Mouse (Mus musculus) MEL (cell line): Measurements from ENCODE around the gene Rnf123. TPM values are rescaled to one million over a fixed set of nuclear protein-coding genes. Genes with fewer than 3 reads are reported as not detected.

Experiments used
- DNase-seq: peaks from one replicate; pipeline ENCODE4 v3.0.0; 2011; ENCODE audit warnings: low read depth, low spot score
- H3K27ac ChIP-seq: 2 replicates; pipeline ENCODE4 v1.5.1; 2012; ENCODE audit warnings: low read depth, mild to moderate bottlenecking, control low read depth, low read length, moderate library complexity; ENCODE audit not compliant: control insufficient read depth
- H3K27me3 ChIP-seq, 2 experiments: fragments of 150-350 bp in 1 of 2; sonication (generic) in 1 of 2; 2 replicates each; pipeline ENCODE4 v1.6.1; 2012; ENCODE audit warnings: low read length in 2 of 2, mild to moderate bottlenecking in 2 of 2, improper control_type of control experiment in 1 of 2, moderate library complexity in 1 of 2; ENCODE audit not compliant: insufficient read depth in 2 of 2, control insufficient read depth in 1 of 2
- H3K36me3 ChIP-seq, 2 experiments: 2 replicates each; pipeline ENCODE4 v1.6.1; 2012 to 2014; ENCODE audit warnings: low read length in 2 of 2, improper control_type of control experiment in 1 of 2, inconsistent platforms in 1 of 2, mild to moderate bottlenecking in 1 of 2; ENCODE audit not compliant: insufficient read depth in 2 of 2, control insufficient read depth in 1 of 2
- H3K4me1 ChIP-seq, 2 experiments: fragments of 150-350 bp in 1 of 2; sonication (generic) in 1 of 2; 2 replicates each; pipeline ENCODE4 v1.6.1; 2012; ENCODE audit warnings: low read length in 2 of 2, improper control_type of control experiment in 1 of 2, mild to moderate bottlenecking in 1 of 2; ENCODE audit not compliant: insufficient read depth in 2 of 2, control insufficient read depth in 1 of 2
- H3K4me3 ChIP-seq, 2 experiments: fragments of 150-350 bp in 1 of 2; sonication (generic) in 1 of 2; 2 replicates each; pipeline ENCODE4 v1.5.1; 2012; ENCODE audit warnings: low read depth in 2 of 2, low read length in 2 of 2, mild to moderate bottlenecking in 2 of 2, moderate library complexity in 2 of 2, control low read depth in 1 of 2, improper control_type of control experiment in 1 of 2; ENCODE audit not compliant: control insufficient read depth in 1 of 2, insufficient read depth in 1 of 2
- H3K79me2 ChIP-seq: 2 replicates; pipeline ENCODE4 v1.6.1; 2012; ENCODE audit warnings: mild to moderate bottlenecking, low read length, moderate library complexity; ENCODE audit not compliant: control insufficient read depth, poor library complexity, insufficient read depth
- H3K9ac ChIP-seq: 2 replicates; pipeline ENCODE4 v1.6.1; 2012; ENCODE audit warnings: low read depth, mild to moderate bottlenecking, control low read depth, low read length, moderate library complexity; ENCODE audit not compliant: control insufficient read depth, poor library complexity, severe bottlenecking
- H3K9me3 ChIP-seq: fragments of 150-350 bp; sonication (generic); replicated peaks from 2 replicates; pipeline ENCODE4 v1.6.1; 2012; ENCODE audit warnings: mild to moderate bottlenecking, low read length, improper control_type of control experiment, moderate library complexity; ENCODE audit not compliant: insufficient read depth
- E2F4 ChIP-seq: IDR thresholded peaks from 2 replicates; pipeline ENCODE4 v1.6.1; 2011; ENCODE audit warnings: low read depth, low read length, improper control_type of control experiment, borderline replicate concordance
- GABPA ChIP-seq: IDR thresholded peaks from 2 replicates; pipeline ENCODE4 v1.6.1; 2012; ENCODE audit warnings: low read depth, mild to moderate bottlenecking, inconsistent platforms, low read length, improper control_type of control experiment, moderate library complexity
- GATA1 ChIP-seq: IDR thresholded peaks from 2 replicates; pipeline ENCODE4 v1.6.1; 2011; ENCODE audit warnings: low read depth, low read length, improper control_type of control experiment
- JUND ChIP-seq: IDR thresholded peaks from 2 replicates; pipeline ENCODE4 v1.6.1; 2011; ENCODE audit warnings: low read depth, mild to moderate bottlenecking, improper control_type of control experiment, low read length
- KAT2A ChIP-seq: conservative IDR thresholded peaks from 2 replicates; pipeline ENCODE4 v1.6.1; 2012; ENCODE audit warnings: low read depth, low read length, improper control_type of control experiment, inconsistent platforms
- MAFK ChIP-seq: IDR thresholded peaks from 2 replicates; pipeline ENCODE4 v1.6.1; 2011; ENCODE audit warnings: low read depth, mild to moderate bottlenecking, low read length, improper control_type of control experiment, borderline replicate concordance
- MAX ChIP-seq: IDR thresholded peaks from 2 replicates; pipeline ENCODE4 v1.6.1; 2011; ENCODE audit warnings: low read length, improper control_type of control experiment
- MAZ ChIP-seq: IDR thresholded peaks from 2 replicates; pipeline ENCODE4 v1.6.1; 2012; ENCODE audit warnings: low read depth, mild to moderate bottlenecking, inconsistent platforms, low read length, improper control_type of control experiment
- MYC ChIP-seq: IDR thresholded peaks from 2 replicates; pipeline ENCODE4 v1.6.1; 2011; ENCODE audit warnings: low read depth, mild to moderate bottlenecking, low read length, improper control_type of control experiment, moderate library complexity
- NELFE ChIP-seq: IDR thresholded peaks from 2 replicates; pipeline ENCODE4 v1.6.1; 2011; ENCODE audit warnings: low read depth, low read length, improper control_type of control experiment
- NRF1 ChIP-seq: IDR thresholded peaks from 2 replicates; pipeline ENCODE4 v1.6.1; 2014; ENCODE audit warnings: low read depth, mild to moderate bottlenecking, inconsistent platforms, low read length, improper control_type of control experiment, moderate library complexity; ENCODE audit not compliant: poor library complexity, insufficient read depth, severe bottlenecking
- POLR2A ChIP-seq, 2 experiments: IDR thresholded peaks; 2 replicates each; pipeline ENCODE4 v1.6.1; 2011 to 2012; ENCODE audit warnings: low read length in 2 of 2, mild to moderate bottlenecking in 2 of 2, control low read depth in 1 of 2, improper control_type of control experiment in 1 of 2, low read depth in 1 of 2, moderate library complexity in 1 of 2; ENCODE audit not compliant: control insufficient read depth in 1 of 2, insufficient read depth in 1 of 2, poor library complexity in 1 of 2
- POLR2AphosphoS2 ChIP-seq: IDR thresholded peaks from 2 replicates; pipeline ENCODE4 v1.6.1; 2011; ENCODE audit warnings: low read length, improper control_type of control experiment
- RAD21 ChIP-seq: IDR thresholded peaks from 2 replicates; pipeline ENCODE4 v1.6.1; 2011; ENCODE audit warnings: mild to moderate bottlenecking, low read depth, low read length, improper control_type of control experiment
- SIN3A ChIP-seq: IDR thresholded peaks from 2 replicates; pipeline ENCODE4 v1.6.1; 2012; ENCODE audit warnings: low read length, improper control_type of control experiment, inconsistent platforms
- SMC3 ChIP-seq: IDR thresholded peaks from 2 replicates; pipeline ENCODE4 v1.6.1; 2011; ENCODE audit warnings: low read depth, low read length, improper control_type of control experiment
- TAL1 ChIP-seq: IDR thresholded peaks from 2 replicates; pipeline ENCODE4 v1.6.1; 2012; ENCODE audit warnings: mild to moderate bottlenecking, inconsistent platforms, low read length, moderate library complexity, mixed read lengths
- ZC3H11A ChIP-seq: IDR thresholded peaks from 2 replicates; pipeline ENCODE4 v1.6.1; 2012; ENCODE audit warnings: low read depth, mild to moderate bottlenecking, inconsistent platforms, low read length, improper control_type of control experiment
- ZMIZ1 ChIP-seq: IDR thresholded peaks from 2 replicates; pipeline ENCODE4 v1.6.1; 2012; ENCODE audit warnings: low read depth, mild to moderate bottlenecking, inconsistent platforms, low read length, improper control_type of control experiment, moderate library complexity
- ZNF384 ChIP-seq: IDR thresholded peaks from 2 replicates; pipeline ENCODE4 v1.6.1; 2012; ENCODE audit warnings: low read depth, mild to moderate bottlenecking, inconsistent platforms, low read length, improper control_type of control experiment
- polyA plus RNA-seq, 2 experiments: library from polyadenylated mRNA; stranded (reverse) in 1 of 2; unstranded in 1 of 2; fragments of >175 nt in 1 of 2; fragments of >200 nt in 1 of 2; gene quantifications; 2 replicates each; pipeline versions ENCODE4 v1.2.1 to v1.2.4; 2012; ENCODE audit warnings: low replicate concordance in 2 of 2, low read depth in 1 of 2; ENCODE audit not compliant: insufficient read length in 2 of 2, insufficient read depth in 1 of 2, missing spikeins in 1 of 2
- total RNA-seq: library from RNA; depleted of rRNA; stranded (reverse); fragments of 300-350 nt; gene quantifications from 2 replicates; pipeline ENCODE4 v1.2.3, GENCODE M21; 2012

Gene Rnf123
- total and polyA plus RNA-seq, 3 experiments: 28.5 to 74.8 TPM; not detected in 1

GRCm38 (mm10) chr9:108071801-108072200 is 11.3 kb downstream of the Rnf123 start:
- Histone ChIP-seq H3K9me3 (no peaks in the 10 kb centered on the region), H3K4me3 (no peak overlapping the region), H3K27me3 (no peaks in the 10 kb centered on the region), H3K79me2 (no peaks in the 10 kb centered on the region), H3K4me1 (no peaks in the 10 kb centered on the region), H3K36me3 (no peaks in the 10 kb centered on the region; a peak in 1 of 4 replicates), H3K27ac (no peak overlapping the region), H3K9ac (no peak overlapping the region)
- no peak for DNase-seq
- no peak for TF ChIP-seq ZC3H11A
- no peak for TF ChIP-seq POLR2AphosphoS2
- no peak for TF ChIP-seq ZMIZ1
- no peak for TF ChIP-seq ZNF384
- TF ChIP-seq GABPA: no peak
- no peak for TF ChIP-seq E2F4
- no peak for TF ChIP-seq TAL1
- no peak for TF ChIP-seq SIN3A
- TF ChIP-seq NRF1: no peak
- no peak for TF ChIP-seq JUND
- TF ChIP-seq MAFK: no peak

- no peaks in the 10 kb centered on the region for H3K27me3 ChIP-seq
- TF ChIP-seq POLR2A (IDR thresholded peaks at IDR 0.05; ENCODE audit: control insufficient read depth in 1 of 2, insufficient read depth in 1 of 2, low read depth in 1 of 2, low read length in 2 of 2, poor library complexity in 1 of 2) (no peak), MAX (no peak)
- no peaks in the 10 kb centered on the region for H3K9me3 ChIP-seq
- no peak overlapping the region for H3K4me3 ChIP-seq
- H3K9ac ChIP-seq: no peak overlapping the region
- H3K4me1 ChIP-seq: no peaks in the 10 kb centered on the region
- no peak for DNase-seq
- H3K36me3 ChIP-seq: no peaks in the 10 kb centered on the region; a peak in 1 of 4 replicates
- no peak overlapping the region for H3K27ac ChIP-seq
- no peaks in the 10 kb centered on the region for H3K79me2 ChIP-seq
Measured at GRCm38 (mm10) chr9:108069529-108069928, 13.6 kb downstream of the Rnf123 start.

GRCm38 (mm10) chr9:108069007-108069406 is 14.1 kb downstream of the Rnf123 start:
- Histone ChIP-seq H3K4me3 (no peak overlapping the region), H3K27ac (no peak overlapping the region), H3K27me3 (no peaks in the 10 kb centered on the region), H3K9ac (no peak overlapping the region), H3K36me3 (no peaks in the 10 kb centered on the region; a peak in 1 of 4 replicates), H3K9me3 (no peaks in the 10 kb centered on the region), H3K4me1 (no peaks in the 10 kb centered on the region), H3K79me2 (no peaks in the 10 kb centered on the region)
- TF ChIP-seq KAT2A (no peak), TAL1 (no peak), RAD21 (no peak), GATA1 (no peak), MYC (no peak), ZNF384 (no peak), ZMIZ1 (no peak), MAX (no peak), SMC3 (no peak), NELFE (no peak), JUND (no peak), SIN3A (no peak), MAZ (no peak)
- no peak for DNase-seq
